Mouse (Mus musculus) adrenal gland, adult 10 weeks (tissue): ENCODE data around the gene Lrrc75b. TPM values are rescaled to one million over a fixed set of nuclear protein-coding genes. Genes with fewer than 3 reads are reported as not detected.

Experiments used
- polyA plus RNA-seq: library from polyadenylated mRNA; stranded (reverse); fragments of 350-450 nt; fragmentation: Illumina TruSeq; extraction: RNeasy Lipid Tissue Mini Kit (QIAGEN cat#74804); gene quantifications from one replicate; pipeline ENCODE4 v1.2.3, GENCODE M21; 2014; ENCODE audit warnings: low read depth, low replicate concordance

Lrrc75b gene
- 0.52 TPM for polyA plus RNA-seq

GRCm38 (mm10) chr10:75559676-75560548 lies at the start of gene Lrrc75b:
Lrrc75b (minus strand) TSS chr10:75560330.

GRCm38 (mm10) chr10:75589129-75589528 lies 29.0 kb upstream of the Lrrc75b start, which contains the start of gene Ggt5:
Ggt5 (plus strand) TSS chr10:75589340.

GRCm38 (mm10) chr10:75561071-75561654 lies 1.0 kb upstream of the Lrrc75b start, which contains the start of gene Ggt1:
Ggt1 (plus strand) TSS chr10:75561604.

GRCm38 (mm10) chr10:75517758-75518143 lies 42.4 kb downstream of the Lrrc75b start, which contains the start of gene Gucd1:
Gucd1 (minus strand) TSS chr10:75517972.

GRCm38 (mm10) chr10:75517073-75517757 lies 42.9 kb downstream of the Lrrc75b start, which contains the start of gene Snrpd3:
Snrpd3 (plus strand) TSS chr10:75517551.

Other genes with a start within 250 kb of the Lrrc75b start
- gene Adora2a, start 243.5 kb downstream of the Lrrc75b start, polyA plus RNA-seq = not detected
- gene Upb1, start 159.2 kb downstream of the Lrrc75b start, polyA plus RNA-seq = 0.29 TPM
- 25.2 TPM for gene Snrpd3, start 42.8 kb downstream of the Lrrc75b start, polyA plus RNA-seq
- 4.2 TPM for gene Gucd1, start 42.4 kb downstream of the Lrrc75b start, polyA plus RNA-seq
- gene Ggt1, start 1.3 kb upstream of the Lrrc75b start, polyA plus RNA-seq = not detected
- gene Ggt5, start 29.0 kb upstream of the Lrrc75b start, polyA plus RNA-seq = 1.0 TPM
- gene Susd2, start 83.7 kb upstream of the Lrrc75b start, polyA plus RNA-seq = 2.7 TPM
- 5.5 TPM for gene Cabin1, start 204.0 kb upstream of the Lrrc75b start, polyA plus RNA-seq
- gene Ddt, start 213.1 kb upstream of the Lrrc75b start, polyA plus RNA-seq = 4.5 TPM
- gene Gm20441, start 220.6 kb upstream of the Lrrc75b start, polyA plus RNA-seq = not detected
- gene Gstt3, start 221.1 kb upstream of the Lrrc75b start, polyA plus RNA-seq = 6.8 TPM
- 1.6 TPM for gene Gstt1, start 238.3 kb upstream of the Lrrc75b start, polyA plus RNA-seq